Mouse (Mus musculus) cerebellum, postnatal 10 days (tissue): ENCODE measurements around the gene Ppm1n.
A peak's percentile ranks its signal among the peaks of the same experiment; 100 is the strongest.

Source experiments
- DNase-seq, 2 experiments: peaks; one replicate each; pipeline ENCODE4 v3.0.0; 2021; ENCODE audit warnings: mixed read lengths in 2 of 2

The Ppm1n gene

GRCm38 (mm10) chr7:19307739-19308453 is 28.0 kb upstream of the Ppm1n start:
- DNase-seq = peak; percentile 91 to 93

DNA sequence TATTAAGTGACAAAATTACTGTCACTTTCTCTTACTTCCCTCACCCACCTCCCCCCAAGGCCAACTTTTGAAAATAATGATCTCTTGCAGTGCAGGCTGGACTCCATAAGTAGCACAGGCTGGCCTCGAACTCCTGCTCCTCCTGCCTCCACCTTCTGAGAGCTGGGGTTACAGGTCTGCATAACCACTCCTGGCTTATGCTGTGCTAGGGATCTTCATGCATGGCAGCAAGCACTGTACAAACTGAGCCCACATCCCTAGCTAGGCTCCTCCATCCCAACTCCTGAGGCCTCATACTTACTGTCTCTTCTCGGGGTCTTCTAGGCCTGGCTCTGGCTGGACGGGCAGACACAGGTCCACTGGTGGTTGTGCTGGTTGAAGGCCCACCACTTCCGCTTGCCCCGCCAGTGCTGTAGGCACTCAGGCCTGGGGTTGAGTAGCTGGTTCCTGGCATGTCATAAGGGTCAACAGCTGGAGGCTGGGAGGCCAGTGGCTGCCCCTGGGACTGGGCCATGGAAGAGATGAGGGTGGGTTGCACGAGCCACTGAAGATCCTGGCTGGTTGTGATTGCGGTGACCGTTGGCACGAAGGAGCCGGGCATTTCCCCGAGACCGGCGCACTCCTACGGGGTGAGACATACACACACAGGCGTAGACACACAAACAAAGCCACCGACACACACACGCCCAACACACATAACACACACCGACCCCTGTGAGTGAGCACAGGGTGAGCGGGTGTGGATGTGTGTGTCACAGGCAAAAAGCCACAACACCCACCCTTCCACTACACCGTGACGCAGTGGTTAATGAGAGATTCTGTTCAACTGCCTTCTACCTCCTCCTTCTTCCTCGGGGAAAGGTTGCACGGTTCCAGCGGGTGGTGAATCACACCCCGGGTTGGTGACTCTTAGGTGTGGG is 27.2 kb upstream of the Ppm1n start:
- DNase-seq = no peak

DNA sequence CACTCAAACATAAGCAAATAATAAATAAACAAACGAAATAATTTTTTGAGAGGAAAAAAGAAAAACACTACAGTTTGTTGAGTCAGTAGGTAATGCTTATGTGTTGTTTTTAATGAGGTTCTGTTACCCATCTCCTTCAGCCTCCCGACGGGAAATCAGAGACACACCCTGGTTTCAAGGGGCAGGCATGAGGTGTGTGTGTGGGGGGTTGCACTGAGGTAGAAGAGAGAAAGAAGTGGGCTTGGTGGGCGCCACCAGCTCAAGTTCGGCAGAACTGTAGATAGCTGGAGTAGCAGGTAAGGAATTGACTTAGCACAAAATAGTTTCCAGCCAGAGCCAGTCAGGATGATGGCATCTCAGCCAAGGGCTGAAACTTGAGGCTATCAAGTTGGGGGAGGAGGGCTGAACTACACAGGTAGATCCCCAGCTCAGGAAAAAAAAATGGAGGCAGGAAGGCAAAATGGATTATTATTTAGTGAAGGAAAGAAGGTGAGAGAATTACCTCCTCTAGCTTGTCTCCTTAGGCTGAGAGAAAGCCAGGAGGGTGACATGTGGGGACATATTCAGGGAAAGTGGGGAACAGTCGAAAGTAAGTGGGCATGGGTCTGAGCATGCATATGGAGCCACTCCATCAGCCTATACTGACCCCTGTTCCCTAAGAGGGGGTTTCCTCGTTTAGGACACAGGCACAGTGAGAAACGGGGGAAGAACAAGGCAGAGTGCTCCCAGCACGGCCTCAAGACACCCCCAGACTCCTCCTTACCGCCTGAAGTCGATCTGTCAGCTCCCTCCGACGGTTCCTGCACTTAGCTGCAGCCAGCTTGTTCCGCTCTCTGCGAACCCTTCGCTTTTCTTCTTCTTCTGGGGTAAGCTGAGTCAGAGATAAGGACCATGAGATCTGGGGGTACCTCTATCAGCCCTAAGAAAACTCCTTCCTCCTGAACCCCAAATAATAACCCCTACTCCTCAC is 26.2 kb upstream of the Ppm1n start:
- no peak for DNase-seq

DNA sequence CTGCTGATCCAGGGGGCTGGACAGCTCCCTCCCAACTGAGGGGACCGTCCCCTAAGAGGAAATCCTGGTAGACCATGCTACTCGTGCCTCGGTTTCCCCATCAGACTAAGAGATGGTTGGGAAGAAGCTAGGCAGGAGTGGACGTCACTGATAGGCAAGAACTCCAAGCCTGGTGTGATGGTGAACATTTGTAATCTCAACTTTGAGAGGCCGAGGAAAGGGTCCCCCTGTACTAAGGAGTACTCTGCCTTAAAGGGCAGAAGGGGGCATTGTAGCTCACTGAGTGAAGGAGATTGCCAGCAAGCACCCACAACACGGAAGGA is 25.5 kb upstream of the Ppm1n start:
- no peak for DNase-seq

DNA sequence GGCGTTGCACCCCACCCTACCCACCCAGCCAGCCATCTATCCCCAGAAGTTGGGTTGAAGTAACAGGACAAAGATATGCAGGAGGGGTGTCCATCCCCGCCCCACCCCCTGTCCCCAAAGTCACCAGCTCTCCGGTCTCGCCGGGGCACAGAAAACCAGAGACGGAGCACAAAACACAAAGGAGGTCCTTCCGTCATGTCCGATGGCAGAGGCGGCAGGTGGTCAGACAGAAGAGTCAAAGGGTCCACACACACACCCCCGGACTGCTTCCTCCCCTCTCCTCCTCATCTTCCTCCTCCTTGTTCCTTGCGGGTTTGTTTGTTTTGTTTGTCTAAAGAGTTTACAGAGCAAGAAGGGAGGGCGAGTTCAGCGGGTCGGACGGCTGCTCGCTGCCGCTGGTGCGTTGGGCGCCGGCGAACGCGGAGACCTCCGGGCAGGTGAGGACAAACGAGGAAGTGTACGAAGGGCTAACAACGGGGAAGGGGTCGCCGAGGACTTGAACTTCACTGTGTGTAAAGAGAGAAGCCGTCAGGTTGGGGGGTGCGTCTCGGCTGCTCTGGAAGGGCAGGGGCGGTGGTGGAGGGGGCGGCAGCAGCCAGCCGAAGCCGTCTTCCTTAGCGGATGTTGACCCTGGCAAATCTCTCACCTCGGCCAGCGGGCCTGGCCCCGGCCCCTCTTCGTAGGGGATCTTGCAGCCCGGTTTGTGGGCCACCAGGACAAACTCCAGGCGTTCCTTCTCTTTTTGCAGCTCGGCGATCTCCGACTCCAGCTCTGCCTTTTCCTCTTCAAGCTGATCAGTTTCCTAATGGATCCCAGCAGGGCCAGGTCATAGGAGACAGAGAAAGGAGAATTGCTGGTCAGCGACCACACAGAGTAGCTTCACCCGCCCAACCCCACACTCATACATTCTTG is 24.9 kb upstream of the Ppm1n start:
- no peak for DNase-seq

DNA sequence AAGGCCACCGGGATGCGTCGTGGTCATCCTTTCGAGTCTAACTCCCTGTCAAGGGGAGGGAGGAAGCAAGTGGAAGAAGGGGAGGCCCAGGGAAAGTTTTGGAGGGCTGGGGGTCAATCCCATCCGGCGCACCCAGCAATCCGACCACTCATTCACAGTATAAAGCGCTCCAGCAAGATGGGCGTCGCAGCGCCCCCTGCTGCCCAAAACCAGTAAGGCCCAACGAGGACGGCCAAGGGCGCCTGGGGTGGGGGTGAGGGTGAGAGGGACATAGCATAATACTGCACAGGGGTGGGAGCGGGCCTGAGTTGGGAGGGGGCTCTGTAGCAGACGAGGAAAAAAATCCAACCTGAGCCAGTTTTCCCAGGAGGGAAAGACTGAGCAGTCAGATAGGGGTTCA is 23.9 kb upstream of the Ppm1n start:
- peak; percentile 88 to 92 for DNase-seq

DNA sequence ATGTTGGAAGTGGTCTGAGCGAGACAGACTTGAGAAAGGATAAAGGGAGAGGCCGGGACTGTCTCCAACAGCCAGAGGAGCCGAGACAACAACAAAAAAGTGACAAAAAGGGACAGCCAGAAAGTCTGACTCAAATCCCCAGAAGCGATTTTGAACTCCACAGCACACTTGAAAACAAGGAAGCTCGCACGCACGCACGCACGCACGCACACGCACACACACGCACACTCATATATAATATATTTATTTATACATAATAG is 23.1 kb upstream of the Ppm1n start:
- DNase-seq = no peak

DNA sequence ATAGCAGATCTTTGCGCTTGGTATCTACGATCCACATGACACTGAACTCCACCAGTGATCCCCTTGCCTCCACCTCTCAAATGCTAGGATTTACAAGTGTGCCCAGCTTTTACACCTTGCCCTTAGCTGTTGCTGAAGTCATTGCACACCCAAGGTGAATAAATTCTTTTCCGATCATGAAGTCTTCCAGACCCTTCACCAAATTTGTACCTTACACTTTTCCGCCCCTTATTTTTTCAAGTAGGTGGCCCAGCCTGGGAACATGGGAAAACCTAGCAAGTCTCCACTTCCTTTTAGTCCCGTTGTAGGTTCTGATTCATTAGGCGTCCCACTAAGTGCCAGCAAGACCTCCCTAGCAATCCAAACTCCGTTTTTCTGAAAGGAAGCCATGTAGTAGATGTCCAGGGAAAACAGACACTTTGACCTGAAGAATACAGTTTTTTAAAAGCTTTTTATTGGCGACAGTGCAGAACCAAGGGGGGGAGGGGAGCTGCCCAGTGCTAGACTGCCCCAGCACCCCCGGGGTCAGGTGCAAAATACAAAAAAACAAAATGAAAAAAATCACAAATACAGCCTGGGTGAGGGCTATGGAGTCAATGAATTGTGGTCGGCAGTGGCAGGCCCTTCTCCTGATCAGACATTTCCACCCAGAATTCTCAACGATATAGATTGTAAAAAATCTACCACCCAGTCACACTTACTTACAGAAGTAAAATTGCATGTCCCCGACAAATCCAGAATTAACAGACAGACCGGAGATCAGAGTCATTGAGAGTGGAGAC is 22.6 kb upstream of the Ppm1n start:
- no peak for DNase-seq

DNA sequence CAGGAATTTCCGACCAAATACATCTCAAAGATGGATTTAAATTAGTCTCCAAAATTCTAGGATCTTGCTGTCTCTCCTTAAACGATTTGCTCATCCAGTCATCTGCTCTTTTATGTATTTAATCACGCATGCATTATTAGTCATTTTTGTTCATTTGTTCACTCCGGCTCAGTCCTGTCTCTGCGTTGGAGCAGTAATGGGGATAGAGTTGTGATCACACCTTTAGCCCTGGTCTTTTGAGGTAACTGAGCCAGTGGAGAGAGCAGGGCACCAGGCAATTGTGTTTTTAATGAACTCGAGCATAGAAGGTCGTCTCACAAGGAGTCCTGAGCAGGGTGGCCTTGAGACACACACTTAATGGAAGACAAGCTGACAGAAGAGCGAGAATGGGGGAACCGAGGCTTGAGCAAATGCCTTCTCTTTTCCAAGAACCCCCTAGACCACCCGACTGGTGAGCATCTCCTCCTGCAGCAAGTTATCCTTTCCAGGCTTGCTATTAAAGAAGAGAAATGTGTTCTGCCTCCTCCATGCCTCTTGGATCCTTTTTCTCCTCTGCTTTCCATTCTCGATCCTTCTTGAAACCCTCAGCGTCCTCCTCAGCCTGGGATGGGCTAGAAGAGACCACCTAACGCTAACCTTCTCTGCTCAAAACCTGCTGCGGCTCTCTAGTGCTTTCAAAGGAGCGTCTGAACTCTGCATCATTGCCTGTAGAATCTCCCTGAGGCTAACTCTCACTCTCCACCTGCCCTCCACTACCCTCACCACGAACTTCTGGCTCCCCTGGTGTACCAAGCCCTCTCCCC is 21.8 kb upstream of the Ppm1n start:
- no peak for DNase-seq

DNA sequence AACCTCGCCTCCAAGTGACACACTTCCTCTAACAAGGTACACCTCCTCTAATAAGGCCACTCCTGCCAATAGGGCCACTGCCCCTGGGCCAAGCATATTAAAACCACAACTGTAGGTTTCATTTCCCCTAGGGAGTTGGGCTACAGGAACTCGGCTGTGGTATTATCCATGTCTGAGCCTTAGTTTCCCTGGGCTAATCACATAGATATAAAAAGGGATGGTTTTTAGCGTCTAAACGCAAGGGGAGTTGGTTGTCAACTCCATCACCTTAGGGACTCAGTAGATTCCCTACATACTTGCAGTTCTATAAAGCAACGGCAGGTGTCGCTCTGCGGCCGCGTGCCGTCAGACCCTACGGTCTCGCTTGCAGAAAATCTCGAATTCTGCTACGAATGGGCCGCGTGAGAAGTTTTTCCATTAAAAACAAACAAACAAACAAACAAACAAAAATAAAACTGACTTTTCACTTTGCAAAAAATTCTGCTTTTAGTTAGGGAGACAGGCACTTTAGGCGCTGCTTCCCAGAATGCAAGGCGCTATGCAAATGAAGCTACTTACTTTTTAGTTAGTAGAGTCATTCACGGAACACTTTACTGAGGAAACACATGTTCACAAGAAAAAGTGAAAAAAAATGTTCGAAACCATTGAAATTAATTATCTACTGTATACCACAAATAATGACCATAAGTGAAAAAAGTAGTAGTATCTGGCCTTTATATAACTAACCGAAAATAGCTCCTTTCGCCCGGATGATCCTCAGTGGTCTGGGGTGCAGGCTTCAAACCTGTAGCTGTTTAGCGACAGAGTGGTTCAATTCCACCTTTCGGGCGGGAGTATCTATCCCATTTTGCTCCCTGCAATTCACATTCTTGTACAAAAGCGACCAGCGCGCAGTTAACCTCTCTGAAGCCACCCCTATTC is 20.9 kb upstream of the Ppm1n start:
- peak; percentile 93 to 95 for DNase-seq

DNA sequence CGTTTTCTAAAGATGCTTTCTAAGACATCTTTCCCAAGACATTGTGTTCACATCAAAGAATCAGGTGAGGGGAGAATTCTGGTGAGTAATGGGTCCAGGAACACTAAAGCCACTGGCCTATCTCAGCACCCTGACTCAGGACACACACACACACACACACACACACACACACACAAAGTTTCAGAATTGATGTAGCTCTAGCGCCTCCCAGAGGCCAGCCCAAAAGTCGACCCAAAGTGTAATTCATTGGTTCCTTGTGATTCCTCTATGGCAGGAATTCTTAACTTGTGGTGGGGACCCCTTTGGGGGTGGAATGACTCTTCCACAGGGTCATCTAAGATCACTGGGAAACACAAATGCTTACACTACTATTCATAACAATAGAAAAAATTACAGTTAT is 19.3 kb upstream of the Ppm1n start:
- DNase-seq = peak; percentile 74 to 80

- no peak for DNase-seq
Measured at GRCm38 (mm10) chr7:19297794-19298193, 17.9 kb upstream of the Ppm1n start.

DNA sequence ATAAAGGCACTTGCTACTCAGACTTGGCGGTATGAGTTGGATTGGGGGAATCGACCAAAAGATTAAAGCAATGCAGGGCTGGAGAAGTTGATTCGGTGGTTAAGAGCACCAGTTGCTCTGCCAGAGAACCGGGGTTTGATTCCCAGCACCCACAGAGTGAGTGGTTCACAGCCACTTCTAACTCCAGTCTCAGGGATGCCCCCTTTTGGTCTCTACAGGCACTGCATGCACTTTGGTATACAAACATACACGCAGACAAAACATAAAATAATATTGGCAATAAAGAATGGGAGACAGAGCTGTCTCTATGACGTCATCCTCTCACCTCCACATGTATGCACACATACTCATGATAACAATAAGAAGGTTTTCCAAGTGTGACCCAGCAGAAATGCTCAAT is 17.2 kb upstream of the Ppm1n start:
- DNase-seq = peak in 1 of 2 experiments; percentile 34

DNA sequence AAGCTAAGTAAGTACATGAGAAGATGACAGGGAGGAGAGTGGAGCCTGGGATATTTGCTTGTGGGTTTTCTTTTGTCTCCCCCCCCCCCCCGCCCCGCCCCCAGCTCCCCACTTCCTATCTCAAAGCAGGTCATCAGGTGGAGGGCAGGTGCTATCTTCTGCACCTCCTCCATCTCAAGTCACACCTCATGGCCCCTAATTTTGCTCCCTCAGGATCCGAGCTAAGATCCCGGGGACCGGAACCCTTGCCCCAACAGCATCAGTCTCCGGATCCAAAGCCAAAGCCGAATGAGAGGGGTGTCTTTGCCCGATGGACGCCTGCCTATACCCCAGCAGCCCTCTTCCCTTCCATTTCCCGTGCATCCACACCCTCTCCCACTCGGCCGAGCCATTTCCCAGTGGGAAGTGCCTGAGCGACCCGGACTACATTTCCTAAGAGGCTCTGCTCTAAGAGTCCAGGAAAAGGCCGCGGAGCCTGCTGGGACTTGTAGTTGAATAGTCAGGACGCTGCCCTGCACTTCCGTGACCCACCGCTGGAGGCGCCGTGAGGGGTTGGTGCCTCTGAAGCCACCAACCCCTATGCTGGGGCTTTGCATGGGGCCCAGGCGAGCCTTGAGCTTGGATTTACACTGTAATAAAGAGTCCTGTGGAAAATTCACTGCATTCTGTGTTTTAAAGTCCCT is 15.8 kb upstream of the Ppm1n start:
- peak; percentile 99 to 100 for DNase-seq

- peak; percentile 67 to 73 for DNase-seq
Measured at GRCm38 (mm10) chr7:19290969-19291596, 11.2 kb upstream of the Ppm1n start.

DNA sequence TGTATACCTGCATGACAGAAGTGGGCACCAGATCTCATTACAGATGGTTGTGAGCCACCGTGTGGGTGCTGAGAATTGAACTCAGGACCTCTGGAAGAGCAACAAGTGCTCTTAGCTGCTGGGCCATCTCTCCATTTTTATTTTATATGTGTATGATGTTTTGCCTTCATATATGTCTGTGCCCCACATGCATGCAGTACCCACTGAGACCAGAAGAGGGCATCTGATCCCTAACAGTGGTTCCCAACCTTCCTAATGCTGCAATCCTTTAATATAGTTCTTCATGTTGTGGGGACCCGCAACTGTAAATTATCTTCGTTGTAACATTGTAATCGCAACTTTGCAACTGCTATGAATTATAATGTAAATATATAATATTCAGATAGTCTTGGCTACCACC is 4.9 kb upstream of the Ppm1n start:
- peak; percentile 87 to 91 for DNase-seq

DNA sequence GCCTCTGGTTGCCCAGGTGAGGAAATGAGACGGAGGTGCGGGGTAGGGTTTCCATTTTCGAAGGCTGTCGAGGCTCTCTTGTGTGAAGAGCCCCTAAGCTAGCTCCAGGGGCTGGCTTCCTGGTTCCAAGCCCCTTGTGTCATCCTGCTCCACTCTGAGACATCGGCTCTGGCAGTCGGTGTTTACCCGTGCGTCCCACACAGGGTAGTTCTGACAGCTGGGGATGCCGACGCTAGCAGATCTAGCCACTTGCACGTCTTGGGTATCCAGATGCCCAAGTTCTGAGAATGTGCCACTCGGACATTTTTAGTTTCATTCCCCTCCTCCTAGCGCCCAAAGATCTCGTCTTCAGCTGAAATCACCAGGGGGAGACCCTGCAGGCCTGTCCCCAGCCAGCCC is 3.5 kb upstream of the Ppm1n start:
- no peak for DNase-seq

GRCm38 (mm10) chr7:19282791-19283405 is 3.0 kb upstream of the Ppm1n start:
- peak; percentile 82 to 85 for DNase-seq
